Mouse (Mus musculus) lung, embryonic 16.5 days (tissue): ENCODE measurements around the gene Prr32. TPM values are rescaled to one million over a fixed set of nuclear protein-coding genes. Genes with fewer than 3 reads are reported as not detected.

Source experiments
- ATAC-seq: fragments of 200-750 bp; cut with Nextera tagmentation; 2 replicates; pipeline ENCODE4 v1.8.0; 2017; ENCODE audit warnings: low read depth, mild to moderate bottlenecking, moderate library complexity
- H3K27ac ChIP-seq: fragments of 300-500 bp; sonication (generic); 2 replicates; pipeline ENCODE4 v1.5.1; 2014; ENCODE audit warnings: mild to moderate bottlenecking, control low read depth, low read length
- H3K27me3 ChIP-seq: fragments of 300-500 bp; sonication (generic); 2 replicates; pipeline ENCODE4 v1.6.1; 2014; ENCODE audit warnings: low read depth, low read length, mixed read lengths; ENCODE audit not compliant: control insufficient read depth, insufficient read depth
- H3K36me3 ChIP-seq: fragments of 300-500 bp; sonication (generic); 2 replicates; pipeline ENCODE4 v1.6.1; 2014; ENCODE audit warnings: low read length; ENCODE audit not compliant: control insufficient read depth, insufficient read depth
- H3K4me1 ChIP-seq: fragments of 300-500 bp; sonication (generic); replicated peaks from 2 replicates; pipeline ENCODE4 v1.6.1; 2014; ENCODE audit warnings: low read length, mixed read lengths; ENCODE audit not compliant: control insufficient read depth, insufficient read depth
- H3K4me2 ChIP-seq: fragments of 300-500 bp; sonication (generic); 2 replicates; pipeline ENCODE4 v1.6.1; 2014; ENCODE audit warnings: low read depth, low read length, control low read depth
- H3K4me3 ChIP-seq: fragments of 300-500 bp; sonication (generic); 2 replicates; pipeline ENCODE4 v1.5.1; 2014; ENCODE audit warnings: mild to moderate bottlenecking, low read length, control low read depth
- H3K9ac ChIP-seq: fragments of 300-500 bp; sonication (generic); 2 replicates; pipeline ENCODE4 v1.6.1; 2014; ENCODE audit warnings: low read length, control low read depth
- H3K9me3 ChIP-seq: fragments of 300-500 bp; sonication (generic); 2 replicates; pipeline ENCODE4 v1.6.1; 2016; ENCODE audit warnings: low read length; ENCODE audit not compliant: control insufficient read depth
- WGBS: fragments of 180-500 bp; shearing (Covaris S2); extraction: QIAGEN DNeasy Blood & Tissue Kit; methylation state at CpG from one replicate; pipeline ENCODE4 v1.1.7; 2014; 5-methylcytosine and 5-hydroxymethylcytosine counted together
- polyA plus RNA-seq: library from polyadenylated mRNA; unstranded; fragments of >200 nt; fragmentation: Nextera tagmentation; extraction: Ambion mirVana; gene quantifications from 2 replicates; pipeline ENCODE4 v1.2.1, GENCODE M21; 2015

The Prr32 gene
- 0.90 and 2.1 TPM in 2 replicates for polyA plus RNA-seq

DNA sequence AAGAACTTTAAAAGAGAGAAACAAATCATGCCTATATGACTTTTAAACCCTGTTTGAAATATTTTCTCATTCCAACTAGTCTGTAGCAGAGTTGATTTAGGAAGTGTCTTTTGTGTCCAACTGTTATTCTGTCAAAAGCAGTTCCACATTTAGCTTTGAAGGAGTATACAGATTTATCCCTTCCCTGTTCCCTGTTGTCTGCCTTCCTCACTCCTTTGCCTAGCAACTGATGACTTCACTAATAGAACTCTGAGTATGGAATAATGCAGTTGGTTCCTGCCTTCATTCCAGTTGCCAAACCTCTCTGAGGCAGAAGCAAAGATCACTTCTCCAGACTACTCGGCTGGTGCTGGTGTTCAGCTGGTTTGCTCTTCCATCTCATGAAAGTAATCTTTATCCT lies at the start of gene Prr32:
Gene Prr32, plus strand, starts transcription at position 301 of the 400 bp plus-strand sequence.
- no peaks in the 10 kb centered on the region for H3K9me3 ChIP-seq
- WGBS: 65% methylated on average over 1 of the region's 1 CpGs
- no peaks in the 10 kb centered on the region for H3K27me3 ChIP-seq
- no peak for ATAC-seq
- H3K36me3 ChIP-seq: no peaks in the 10 kb centered on the region
- H3K4me2 ChIP-seq: no peak within 1 kb of the TSS
- no peak within 1 kb of the TSS for H3K4me3 ChIP-seq
- no peaks in the 10 kb centered on the region for H3K4me1 ChIP-seq
- H3K9ac ChIP-seq: no peak within 1 kb of the TSS
- no peak within 1 kb of the TSS for H3K27ac ChIP-seq
